Mouse (Mus musculus) left cerebral cortex, postnatal 25 days (tissue): ENCODE measurements around the gene 4930432M17Rik. TPM values are rescaled to one million over a fixed set of nuclear protein-coding genes. Genes with fewer than 3 reads are reported as not detected.

Experiments used
- DNase-seq, 2 experiments: peaks; one replicate each; pipeline ENCODE4 v3.0.0; 2022; ENCODE audit warnings: low spot score in 2 of 2, mixed read lengths in 1 of 2
- intact Hi-C: fragments of 180-260 bp; cut with DNase I; formaldehyde crosslinking; loops from one replicate; pipeline ENCODE4 v1.15.1; 2025
- total RNA-seq, 2 experiments: library from RNA; stranded (reverse); gene quantifications; 2 replicates each; pipeline ENCODE4 v1.2.3; 2021

The 4930432M17Rik gene
- total RNA-seq, 2 experiments from 2014 or later, result not detected

GRCm38 (mm10) chr3:121700364-121700952 is 29.9 kb downstream of the 4930432M17Rik start:
- intact Hi-C loops, result no loop called here
- DNase-seq, result peak; percentile 60 to 68

GRCm38 (mm10) chr3:121703155-121703879 is 32.8 kb downstream of the 4930432M17Rik start:
- DNase-seq, result no peak
- intact Hi-C loops, result no loop called here

- intact Hi-C loops, result no loop called here
- peak in 1 of 2 experiments; percentile 43 for DNase-seq
Observed at GRCm38 (mm10) chr3:121703880-121704243, 33.3 kb downstream of the 4930432M17Rik start.

GRCm38 (mm10) chr3:121706087-121706486 is 35.5 kb downstream of the 4930432M17Rik start:
- intact Hi-C loops, result no loop called here
- DNase-seq, result no peak

- no peak for DNase-seq
- intact Hi-C loops, result no loop called here
Observed at GRCm38 (mm10) chr3:121707106-121707505, 36.5 kb downstream of the 4930432M17Rik start.

GRCm38 (mm10) chr3:121710894-121711531 is 40.5 kb downstream of the 4930432M17Rik start:
- DNase-seq, result peak in 1 of 2 experiments; percentile 57
- intact Hi-C loops, result no loop called here

GRCm38 (mm10) chr3:121712222-121712621 is 41.7 kb downstream of the 4930432M17Rik start:
- no peak for DNase-seq
- intact Hi-C loops, result no loop called here

- DNase-seq, result no peak
- intact Hi-C loops, result no loop called here
Observed at GRCm38 (mm10) chr3:121713151-121713701, 42.7 kb downstream of the 4930432M17Rik start.

GRCm38 (mm10) chr3:121713816-121714215 is 43.3 kb downstream of the 4930432M17Rik start:
- DNase-seq, result no peak
- intact Hi-C loops, result no loop called here

GRCm38 (mm10) chr3:121714461-121714860 is 43.9 kb downstream of the 4930432M17Rik start:
- intact Hi-C loops, result no loop called here

GRCm38 (mm10) chr3:121715336-121715735 is 44.8 kb downstream of the 4930432M17Rik start:
- no peak for DNase-seq
- intact Hi-C loops, result no loop called here

More at GRCm38 (mm10) chr3:121714461-121714860, 43.9 kb downstream of the 4930432M17Rik start:
- no peak for DNase-seq

- DNase-seq, result peak in 1 of 2 experiments; percentile 53
- intact Hi-C loops, result no loop called here
Observed at GRCm38 (mm10) chr3:121715741-121716459, 45.3 kb downstream of the 4930432M17Rik start.

- intact Hi-C loops, result no loop called here
Observed at GRCm38 (mm10) chr3:121716480-121716879, 45.9 kb downstream of the 4930432M17Rik start.

GRCm38 (mm10) chr3:121718679-121719078 is 48.1 kb downstream of the 4930432M17Rik start:
- DNase-seq, result no peak
- intact Hi-C loops, result no loop called here

More at GRCm38 (mm10) chr3:121716480-121716879, 45.9 kb downstream of the 4930432M17Rik start:
- no peak for DNase-seq

GRCm38 (mm10) chr3:121719701-121720100 is 49.1 kb downstream of the 4930432M17Rik start:
- intact Hi-C loops, result no loop called here

GRCm38 (mm10) chr3:121720801-121721690 is 50.5 kb downstream of the 4930432M17Rik start:
- intact Hi-C loops, result no loop called here
- no peak for DNase-seq

More at GRCm38 (mm10) chr3:121719701-121720100, 49.1 kb downstream of the 4930432M17Rik start:
- no peak for DNase-seq

- DNase-seq, result no peak
- intact Hi-C loops, result loop anchor here (2.0 kb wide), 1 partner anchor 85 kb away; no protein-coding TSS in a partner anchor
Observed at GRCm38 (mm10) chr3:121721691-121722070, 51.1 kb downstream of the 4930432M17Rik start.
